Mouse (Mus musculus) heart, postnatal 0 days (tissue): ENCODE measurements around the gene Krt18. TPM values are rescaled to one million over a fixed set of nuclear protein-coding genes. Genes with fewer than 3 reads are reported as not detected.

Experiments
- ATAC-seq: fragments of 200-750 bp; cut with Nextera tagmentation; 2 replicates; pipeline ENCODE4 v1.8.0; 2017; ENCODE audit warnings: low read depth, moderate number of reproducible peaks, moderate library complexity; ENCODE audit not compliant: insufficient read depth
- DNase-seq: peaks from one replicate; pipeline ENCODE4 v3.0.0-alpha.2; 2016; ENCODE audit warnings: low spot score
- H3K27ac ChIP-seq: fragments of 300-500 bp; sonication (generic); 2 replicates; pipeline ENCODE4 v1.5.1; 2014; ENCODE audit warnings: low read depth, mild to moderate bottlenecking
- H3K27me3 ChIP-seq: fragments of 300-500 bp; sonication (generic); 2 replicates; pipeline ENCODE4 v1.6.1; 2014; ENCODE audit warnings: low read length, mixed read lengths; ENCODE audit not compliant: control insufficient read depth, insufficient read depth
- H3K36me3 ChIP-seq: fragments of 300-500 bp; sonication (generic); replicated peaks from 2 replicates; pipeline ENCODE4 v1.6.1; 2014; ENCODE audit warnings: low read length, mixed read lengths; ENCODE audit not compliant: control insufficient read depth, insufficient read depth
- H3K4me1 ChIP-seq: fragments of 300-500 bp; sonication (generic); 2 replicates; pipeline ENCODE4 v1.6.1; 2014; ENCODE audit warnings: antibody characterized with exemption; ENCODE audit not compliant: control insufficient read depth, insufficient read depth
- H3K4me2 ChIP-seq: fragments of 300-500 bp; sonication (generic); 2 replicates; pipeline ENCODE4 v1.6.1; 2014; ENCODE audit warnings: low read depth, mild to moderate bottlenecking, low read length, moderate library complexity
- H3K4me3 ChIP-seq: fragments of 300-500 bp; sonication (generic); 2 replicates; pipeline ENCODE4 v1.5.1; 2014; ENCODE audit warnings: low read depth, low read length
- H3K9ac ChIP-seq: fragments of 300-500 bp; sonication (generic); replicated peaks from 2 replicates; pipeline ENCODE4 v1.6.1; 2014; ENCODE audit warnings: low read depth, low read length, mixed read lengths
- H3K9me3 ChIP-seq: fragments of 300-500 bp; sonication (generic); replicated peaks from 2 replicates; pipeline ENCODE4 v1.6.1; 2016; ENCODE audit warnings: low read length; ENCODE audit not compliant: control insufficient read depth
- CTCF ChIP-seq: IDR thresholded peaks from 2 replicates; pipeline ENCODE4 v1.5.1; 2016; ENCODE audit warnings: antibody characterized with exemption, control low read depth, low read depth
- EP300 ChIP-seq: IDR thresholded peaks from 2 replicates; pipeline ENCODE4 v1.6.1; 2016; ENCODE audit warnings: antibody characterized with exemption, low read depth
- WGBS: fragments of 180-500 bp; shearing (Covaris S2); extraction: QIAGEN DNeasy Blood & Tissue Kit; methylation state at CpG from one replicate; pipeline ENCODE4 v1.1.7; 2014; 5-methylcytosine and 5-hydroxymethylcytosine counted together
- polyA plus RNA-seq: library from polyadenylated mRNA; unstranded; fragments of >200 nt; fragmentation: Nextera tagmentation; extraction: Ambion mirVana; gene quantifications from 2 replicates; pipeline ENCODE4 v1.2.1, GENCODE M21; 2015
- total RNA-seq: library from RNA; depleted of rRNA; stranded (reverse); fragments of >200 nt; gene quantifications from 2 replicates; pipeline ENCODE4 v1.2.3, GENCODE M21; 2014; ENCODE audit warnings: low replicate concordance

The Krt18 gene
- total and polyA plus RNA-seq, 2 experiments from 2014 or later: 15.3 to 75.9 TPM

- no peak overlapping the region for H3K27ac ChIP-seq
- no peaks in the 10 kb centered on the region for H3K9me3 ChIP-seq
- DNase-seq (no peak), ATAC-seq (no peak)
- no peak overlapping the region for H3K4me3 ChIP-seq
- no peaks in the 10 kb centered on the region for H3K27me3 ChIP-seq
- no peak overlapping the region for H3K4me2 ChIP-seq
- no peaks in the 10 kb centered on the region for H3K4me1 ChIP-seq
- WGBS: 62% methylated on average over 7 of the region's 7 CpGs
- H3K36me3 ChIP-seq: no peaks in the 10 kb centered on the region
- TF ChIP-seq EP300 (no peak), CTCF (no peak)
- no peak overlapping the region for H3K9ac ChIP-seq
Measured at GRCm38 (mm10) chr15:102041951-102042350, 14.0 kb downstream of the Krt18 start.

GRCm38 (mm10) chr15:102044745-102045144 lies 16.8 kb downstream of the Krt18 start:
- ATAC-seq: no peak
- Histone ChIP-seq H3K9me3 (no peaks in the 10 kb centered on the region), H3K4me1 (no peaks in the 10 kb centered on the region), H3K4me3 (no peak overlapping the region), H3K4me2 (no peak overlapping the region), H3K27ac (no peak overlapping the region), H3K27me3 (no peaks in the 10 kb centered on the region), H3K9ac (no peak overlapping the region), H3K36me3 (no peaks in the 10 kb centered on the region)
- no peak for DNase-seq
- no peak for TF ChIP-seq CTCF
- no peak for TF ChIP-seq EP300
- 75% methylated on average over 3 of the region's 3 CpGs for WGBS

- WGBS: 60% methylated on average over 10 of the region's 10 CpGs
- H3K4me1 ChIP-seq: no peaks in the 10 kb centered on the region
- TF ChIP-seq EP300 (no peak), CTCF (no peak)
- H3K9me3 ChIP-seq: no peaks in the 10 kb centered on the region
- no peak for DNase-seq
- no peaks in the 10 kb centered on the region for H3K27me3 ChIP-seq
- no peaks in the 10 kb centered on the region for H3K36me3 ChIP-seq
- no peak for ATAC-seq
- no peak overlapping the region for H3K4me2 ChIP-seq
- H3K4me3 ChIP-seq: no peak overlapping the region
- no peak overlapping the region for H3K27ac ChIP-seq
- no peak overlapping the region for H3K9ac ChIP-seq
Measured at GRCm38 (mm10) chr15:102045691-102046090, 17.7 kb downstream of the Krt18 start.

- H3K4me3 ChIP-seq: no peak overlapping the region
- no peak overlapping the region for H3K9ac ChIP-seq
- 84% methylated on average over 6 of the region's 6 CpGs for WGBS
- TF ChIP-seq EP300 (no peak), CTCF (no peak)
- 0 out of 2 replicates have a peak, but pooled peaks cover 6% of the 10 kb centered on the region for H3K4me1 ChIP-seq
- DNase-seq: no peak
- no peak for ATAC-seq
- H3K9me3 ChIP-seq: no peaks in the 10 kb centered on the region
- H3K36me3 ChIP-seq: no peaks in the 10 kb centered on the region
- H3K27ac ChIP-seq: no peak overlapping the region
- no peak overlapping the region for H3K4me2 ChIP-seq
- no peaks in the 10 kb centered on the region for H3K27me3 ChIP-seq
Measured at GRCm38 (mm10) chr15:102048006-102048405, 20.0 kb downstream of the Krt18 start.

- no peak for TF ChIP-seq CTCF
- no peak for TF ChIP-seq EP300
- H3K27ac ChIP-seq: no peak overlapping the region
- DNase-seq (no peak), ATAC-seq (no peak)
- H3K9me3 ChIP-seq: no peaks in the 10 kb centered on the region
- no peak overlapping the region for H3K9ac ChIP-seq
- H3K4me3 ChIP-seq: no peak overlapping the region
- no peak overlapping the region for H3K4me2 ChIP-seq
- H3K4me1 ChIP-seq: 0 out of 2 replicates have a peak, but pooled peaks cover 6% of the 10 kb centered on the region
- H3K36me3 ChIP-seq: no peaks in the 10 kb centered on the region
- H3K27me3 ChIP-seq: no peaks in the 10 kb centered on the region
Measured at GRCm38 (mm10) chr15:102049871-102050270, 21.9 kb downstream of the Krt18 start.

- Histone ChIP-seq H3K9ac (peak overlapping the region; percentile 15), H3K36me3 (no peaks in the 10 kb centered on the region), H3K4me3 (peak overlapping the region; percentile 46), H3K4me1 (0 out of 2 replicates have a peak, but pooled peaks cover 6% of the 10 kb centered on the region), H3K9me3 (no peaks in the 10 kb centered on the region), H3K27me3 (no peaks in the 10 kb centered on the region), H3K4me2 (peak overlapping the region; percentile 80), H3K27ac (no peak overlapping the region; the same call in 1 of the 2 replicates)
- WGBS: 3% methylated on average over 24 of the region's 33 CpGs
- DNase-seq (peak; percentile 43), ATAC-seq (peak; percentile 76)
- TF ChIP-seq EP300: no peak
- no peak for TF ChIP-seq CTCF
Measured at GRCm38 (mm10) chr15:102051920-102052683, 24.1 kb downstream of the Krt18 start.
